Mouse (Mus musculus) left cerebral cortex, adult 9 months (tissue): ENCODE measurements around the gene H2-M10.6.

Experiments used
- DNase-seq, 2 experiments: peaks; one replicate each; pipeline ENCODE4 v3.0.0; 2022; ENCODE audit warnings: low spot score in 2 of 2

Gene H2-M10.6

GRCm38 (mm10) chr17:36840961-36841445, 29.0 kb downstream of the H2-M10.6 start:
- no peak for DNase-seq

GRCm38 (mm10) chr17:36843696-36844095, 31.7 kb downstream of the H2-M10.6 start:
- no peak for DNase-seq

GRCm38 (mm10) chr17:36844286-36844719, 32.3 kb downstream of the H2-M10.6 start:
- DNase-seq: no peak

- DNase-seq: no peak
These were observed 32.8 kb downstream of the H2-M10.6 start for GRCm38 (mm10) chr17:36844725-36845124.

GRCm38 (mm10) chr17:36848911-36849310, 36.9 kb downstream of the H2-M10.6 start:
- no peak for DNase-seq

- no peak for DNase-seq
These were observed 38.0 kb downstream of the H2-M10.6 start for GRCm38 (mm10) chr17:36849992-36850391.

GRCm38 (mm10) chr17:36851200-36851599, 39.2 kb downstream of the H2-M10.6 start:
- no peak for DNase-seq

GRCm38 (mm10) chr17:36851627-36852026, 39.7 kb downstream of the H2-M10.6 start:
- no peak for DNase-seq

GRCm38 (mm10) chr17:36855484-36855883, 43.5 kb downstream of the H2-M10.6 start:
- no peak for DNase-seq

GRCm38 (mm10) chr17:36856236-36856635, 44.3 kb downstream of the H2-M10.6 start:
- no peak for DNase-seq

- no peak for DNase-seq
These were observed 46.2 kb downstream of the H2-M10.6 start for GRCm38 (mm10) chr17:36858181-36858580.

GRCm38 (mm10) chr17:36861680-36862079, 49.7 kb downstream of the H2-M10.6 start:
- DNase-seq: no peak
